Mouse (Mus musculus) spleen, adult 18-20 months (tissue): ENCODE measurements around the gene Hpse.

Experiments
- DNase-seq, 2 experiments: peaks; one replicate each; pipeline ENCODE4 v3.0.0; 2022; ENCODE audit warnings: mixed read lengths in 2 of 2

The Hpse gene

DNA sequence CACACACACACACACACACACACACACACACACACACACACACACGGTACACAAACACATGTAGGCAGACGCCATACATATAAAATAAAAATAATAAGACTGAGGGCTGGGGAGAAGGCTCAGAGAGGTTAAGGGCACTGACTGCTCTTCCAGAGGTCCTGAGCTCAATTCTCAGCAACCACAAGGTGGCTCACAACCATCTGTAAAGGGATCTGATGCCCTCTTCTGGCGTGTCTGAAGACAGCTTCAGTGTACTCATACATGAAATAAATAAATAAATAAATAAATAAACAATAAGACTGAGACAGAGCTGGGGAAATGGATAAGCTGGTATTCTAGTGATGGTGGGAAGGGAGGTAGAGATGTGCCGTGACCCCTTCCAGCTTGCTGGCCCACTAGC, 33.9 kb downstream of the Hpse start:
- no peak for DNase-seq

DNA sequence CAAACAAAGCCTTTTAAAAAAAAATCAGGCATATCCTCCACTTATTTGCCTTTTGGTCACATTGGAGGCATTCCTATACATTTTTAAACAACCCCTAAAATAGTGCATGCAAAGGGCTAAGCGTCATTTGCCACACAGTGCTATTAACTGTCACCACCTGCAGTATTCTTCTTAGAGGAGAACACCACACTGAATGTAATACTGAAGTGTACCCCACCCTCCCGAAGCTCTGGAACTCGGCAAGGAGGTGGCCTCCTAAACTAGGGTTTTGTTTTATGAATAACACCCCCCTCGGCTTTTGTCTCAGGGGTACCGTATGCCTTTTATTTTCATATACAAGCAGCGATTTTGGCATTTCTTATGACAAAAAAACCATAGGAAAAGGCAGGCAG, 39.0 kb downstream of the Hpse start:
- DNase-seq, result no peak

DNA sequence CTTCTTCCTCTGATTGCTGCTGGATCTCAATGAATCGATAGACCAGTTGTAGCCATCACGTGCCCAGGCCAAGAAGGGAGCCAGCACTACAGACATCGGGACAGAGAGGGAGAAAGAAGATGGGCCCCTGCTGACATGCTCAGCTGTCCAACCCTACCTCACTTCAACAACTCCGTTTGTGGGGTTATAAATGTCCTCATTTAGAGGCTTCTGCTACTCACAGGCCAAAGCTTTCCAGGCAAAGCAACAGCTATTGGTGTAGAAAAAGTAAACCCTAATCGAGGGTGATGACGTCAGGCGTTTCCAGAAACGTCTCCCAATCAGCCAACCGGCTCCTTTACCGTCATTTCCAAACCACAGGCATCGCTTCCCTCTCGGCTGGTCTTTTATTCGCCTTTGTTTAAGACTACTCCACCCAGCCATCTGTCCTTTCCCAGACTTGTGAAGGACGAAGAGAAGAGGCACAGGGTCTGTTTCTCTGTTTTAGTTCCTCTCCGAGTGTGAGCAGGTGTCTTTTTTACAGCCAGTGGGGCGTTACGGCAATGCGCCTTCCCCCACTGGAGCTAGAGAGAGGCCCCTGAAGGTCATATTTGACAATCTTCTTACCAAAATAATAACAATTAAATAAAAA, 39.5 kb downstream of the Hpse start:
- peak in 1 of 2 experiments; percentile 28 for DNase-seq

DNA sequence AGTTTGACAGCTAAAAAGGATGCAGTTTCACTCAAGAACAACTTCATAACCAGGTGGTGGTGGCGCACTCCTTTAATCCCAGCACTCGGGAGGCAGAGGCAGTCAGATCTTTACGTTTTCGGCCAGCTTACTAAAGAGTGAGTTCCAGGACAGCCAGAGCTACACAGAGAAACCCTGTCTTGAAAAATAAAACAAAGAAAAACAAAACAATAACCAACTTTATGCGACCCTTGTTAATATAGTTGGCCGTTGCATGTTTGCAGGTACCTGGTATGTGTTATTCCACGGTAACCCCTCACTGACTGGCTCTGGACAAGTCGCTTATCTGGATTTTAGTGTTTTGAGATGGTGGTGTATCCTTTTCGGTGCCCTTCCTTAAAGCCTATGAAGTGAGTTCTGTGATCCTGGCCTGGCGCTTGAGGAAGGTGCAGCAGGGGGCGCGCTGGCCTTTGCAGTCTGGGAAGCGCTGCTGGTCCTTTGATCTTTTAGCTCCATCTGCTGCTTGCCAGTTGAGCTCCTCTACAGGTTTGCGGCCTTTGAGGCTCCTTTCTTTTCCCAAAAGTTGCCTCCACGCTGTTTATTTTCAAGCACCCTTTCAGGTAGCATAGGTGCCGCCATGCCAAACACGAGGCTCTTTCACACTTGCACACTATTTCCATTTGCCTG, 44.7 kb downstream of the Hpse start, which contains the start of gene Coq2:
Coq2 (minus strand) TSS at position 430 of the 666 bp plus-strand sequence.
- DNase-seq, result peak; percentile 68 to 86

DNA sequence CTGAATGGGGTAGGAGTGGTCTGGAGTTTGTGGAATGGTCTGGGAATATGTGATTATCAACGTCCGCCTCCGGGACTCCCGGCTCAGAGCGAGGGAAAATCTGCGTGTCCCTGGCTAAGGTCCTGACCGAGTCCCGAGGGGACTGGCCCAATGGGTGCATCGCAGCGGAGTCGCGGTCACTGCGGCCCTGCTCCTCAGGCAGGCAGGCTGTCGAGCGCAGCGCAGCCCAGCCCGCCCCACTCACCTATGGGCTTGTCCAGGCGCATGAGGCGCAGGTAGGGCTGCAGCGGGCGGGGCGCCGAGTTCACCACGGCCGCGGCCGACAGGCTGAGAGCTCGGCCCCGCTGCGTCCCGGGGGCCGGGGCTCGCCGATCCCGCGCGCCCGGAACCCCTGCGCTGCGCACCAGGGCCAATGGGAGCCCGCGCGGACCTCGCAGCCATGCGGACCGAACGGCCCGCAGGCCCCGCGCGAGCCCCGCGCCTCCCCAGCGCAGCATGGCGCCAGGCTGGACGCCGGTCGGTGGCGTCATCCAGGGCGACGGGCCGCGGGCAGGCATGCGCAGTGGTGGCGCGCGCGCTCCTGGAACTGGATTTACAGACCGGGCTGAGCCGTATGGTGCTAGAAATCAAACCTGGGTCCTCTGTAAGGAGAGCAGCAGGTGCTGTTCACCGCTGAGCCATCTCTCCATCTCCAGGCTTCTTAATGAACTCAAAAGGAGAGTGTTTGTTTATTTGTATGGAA, 45.6 kb downstream of the Hpse start:
- DNase-seq, result peak; percentile 74 to 86

DNA sequence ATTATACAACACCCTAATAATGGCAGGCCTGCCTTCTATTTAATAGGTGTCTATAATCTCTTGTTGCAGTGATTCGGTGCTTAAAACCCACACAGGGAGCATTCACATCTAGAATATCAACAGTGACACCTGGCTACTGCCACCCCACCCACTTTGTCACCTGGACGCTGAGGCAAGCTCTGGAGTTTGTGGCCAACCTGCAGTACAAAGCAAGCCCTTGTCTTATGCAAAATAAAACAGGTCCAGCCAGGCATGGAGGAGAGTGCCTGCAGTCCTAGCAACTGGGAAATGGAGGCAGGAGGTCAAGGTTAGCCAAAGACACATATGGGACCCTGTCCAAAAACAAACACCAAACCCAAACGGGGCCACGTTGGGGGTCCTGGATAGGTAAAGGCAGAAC, 47.1 kb downstream of the Hpse start:
- no peak for DNase-seq

DNA sequence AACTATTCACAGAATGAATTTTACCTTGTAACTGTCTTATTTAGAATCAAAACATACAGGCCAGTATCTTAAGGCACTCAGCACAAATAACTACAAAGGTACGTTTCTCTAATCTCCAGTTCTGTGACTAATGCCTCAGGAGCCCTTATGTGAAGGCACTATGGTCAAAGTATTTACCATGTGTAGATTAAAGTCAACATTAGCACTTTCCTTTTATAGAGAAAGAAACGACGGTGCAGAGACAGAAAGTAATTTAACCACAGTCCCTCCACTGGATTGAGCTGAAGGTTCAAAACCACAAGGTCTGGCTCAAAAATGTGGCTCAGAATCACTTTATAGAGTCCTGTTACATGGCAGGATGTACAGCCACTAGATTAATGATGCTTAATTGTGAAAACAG, 47.6 kb downstream of the Hpse start:
- DNase-seq, result no peak

DNA sequence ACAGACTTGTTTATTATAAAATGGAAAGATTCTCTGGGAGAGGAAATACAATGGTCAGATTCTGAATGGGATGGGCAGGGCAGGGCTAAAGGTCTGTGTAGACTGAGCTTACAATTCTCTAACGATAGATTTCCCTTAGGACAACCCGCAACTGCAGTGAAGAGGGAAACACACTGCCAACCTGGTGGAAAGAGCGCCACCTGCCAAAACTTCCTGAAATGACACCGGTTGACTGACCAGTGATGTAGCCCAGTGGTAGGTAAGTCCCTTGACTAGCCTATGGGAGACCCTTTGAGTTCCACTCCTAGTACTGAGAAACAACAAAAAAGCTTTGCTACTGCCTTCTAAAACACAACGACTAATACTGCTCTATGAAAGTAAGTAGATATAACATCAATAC, 48.1 kb downstream of the Hpse start:
- peak; percentile 30 to 62 for DNase-seq

DNA sequence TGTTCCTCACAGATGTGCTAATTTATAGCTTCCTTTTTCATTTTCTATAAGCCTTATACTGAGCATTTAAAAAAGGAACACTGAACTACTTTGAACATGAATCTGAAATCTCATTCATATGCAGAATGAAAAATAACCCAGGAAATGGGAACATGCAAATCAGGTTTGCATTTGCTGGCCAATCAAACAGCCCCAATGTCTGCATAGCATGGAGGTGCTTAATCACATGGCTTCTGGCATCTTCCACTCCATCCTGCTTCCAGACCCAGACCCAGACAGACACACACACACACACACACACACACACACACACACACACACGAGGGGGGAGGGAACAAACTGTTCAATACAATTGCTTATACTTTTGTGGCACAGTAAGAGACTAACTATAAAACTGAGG, 52.6 kb downstream of the Hpse start:
- no peak for DNase-seq

DNA sequence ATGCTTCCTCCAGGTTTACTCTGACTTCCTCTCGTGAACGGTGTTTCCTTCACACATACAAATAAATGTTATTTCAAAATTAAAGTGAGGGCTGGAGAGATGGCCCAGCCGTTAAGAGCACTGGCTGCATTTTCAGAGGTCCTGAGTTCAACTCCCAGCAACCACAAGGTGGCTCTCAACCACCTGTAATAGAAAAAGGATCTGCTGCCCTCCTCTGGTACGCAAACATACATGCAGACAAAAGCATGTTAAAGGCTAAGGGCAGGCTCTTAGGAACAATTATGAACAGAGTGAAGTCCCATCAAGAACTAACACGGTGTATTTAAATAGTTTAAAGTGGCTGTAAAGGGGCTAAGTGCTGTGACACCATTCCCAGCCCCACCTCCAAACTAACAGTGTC, 55.7 kb downstream of the Hpse start:
- DNase-seq, result peak in 1 of 2 experiments; percentile 57

DNA sequence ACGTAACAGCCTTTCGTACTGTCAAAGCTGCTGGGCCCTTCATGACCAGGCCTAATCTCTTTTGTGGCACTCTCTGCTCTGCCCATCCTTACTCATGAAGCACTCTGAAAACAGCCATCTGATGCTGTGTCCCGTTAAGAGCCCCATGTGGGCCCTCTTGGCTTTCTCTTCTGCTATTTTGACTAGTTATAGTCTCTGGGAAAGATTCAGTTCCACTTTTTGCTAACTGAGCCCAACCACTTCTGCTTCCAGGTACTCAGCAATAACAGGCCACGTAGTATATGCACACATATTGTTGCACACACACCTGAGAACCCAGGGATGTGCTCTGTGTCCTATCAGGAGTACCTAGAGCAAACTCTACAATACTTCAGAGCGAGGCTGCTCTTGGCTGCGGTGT, 56.5 kb downstream of the Hpse start:
- DNase-seq, result peak in 1 of 2 experiments; percentile 44

DNA sequence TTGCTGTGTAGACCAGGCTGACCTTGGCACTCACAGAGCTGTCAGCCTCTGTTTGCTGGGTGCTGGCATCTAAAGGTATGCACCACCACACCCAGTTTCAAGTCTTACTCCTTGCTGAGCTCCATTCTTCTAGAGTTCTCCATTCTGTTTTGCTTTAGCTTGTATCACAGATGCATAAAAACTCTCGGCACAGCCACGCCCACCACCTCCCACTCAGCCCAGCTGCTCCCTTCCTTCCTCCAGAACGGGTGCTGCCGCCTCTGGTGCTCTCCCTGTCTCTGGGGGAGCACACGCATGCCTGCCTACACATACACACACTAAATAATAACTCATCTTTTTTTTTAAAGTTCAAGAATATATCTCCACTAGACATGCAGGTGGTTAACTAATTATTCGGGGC, 61.1 kb downstream of the Hpse start:
- DNase-seq, result no peak

DNA sequence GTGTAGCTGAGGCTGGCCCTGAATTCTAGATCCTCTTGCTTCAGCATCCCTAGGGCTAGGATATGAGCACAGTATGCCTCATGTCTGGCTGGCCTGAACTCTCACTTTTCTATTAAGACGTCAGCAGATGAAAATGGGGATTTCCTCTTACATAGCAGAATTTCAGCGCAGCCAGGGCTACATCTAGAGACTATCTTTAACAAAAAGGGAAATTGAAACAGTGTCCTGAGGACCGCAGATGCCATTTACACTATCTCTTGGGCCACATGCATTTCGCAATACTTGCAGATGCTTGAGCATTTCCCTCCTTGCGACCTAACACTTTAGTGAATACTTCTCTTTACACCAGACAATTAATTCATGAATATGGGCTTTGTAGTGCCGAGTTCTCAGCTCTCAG, 63.2 kb downstream of the Hpse start:
- DNase-seq, result no peak

DNA sequence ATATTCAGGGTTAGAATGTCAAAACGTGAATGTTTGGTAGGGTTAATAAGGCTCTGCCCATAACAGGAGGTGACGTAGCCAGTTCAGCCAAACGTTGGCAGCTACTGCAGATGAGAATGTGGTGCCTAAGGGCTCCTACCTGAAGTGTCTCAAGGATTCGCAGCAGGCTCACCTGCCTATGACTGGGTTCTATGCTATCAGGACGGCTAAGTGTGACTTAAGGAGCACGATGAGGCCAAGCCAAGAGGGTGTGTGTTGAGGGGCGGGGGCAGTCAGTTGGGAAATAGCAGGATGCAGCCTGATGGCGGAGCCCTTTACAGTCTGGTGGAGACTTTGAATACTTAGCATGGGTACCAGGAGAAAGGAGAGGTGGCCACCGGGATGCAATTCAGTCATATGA, 67.2 kb downstream of the Hpse start:
- no peak for DNase-seq

DNA sequence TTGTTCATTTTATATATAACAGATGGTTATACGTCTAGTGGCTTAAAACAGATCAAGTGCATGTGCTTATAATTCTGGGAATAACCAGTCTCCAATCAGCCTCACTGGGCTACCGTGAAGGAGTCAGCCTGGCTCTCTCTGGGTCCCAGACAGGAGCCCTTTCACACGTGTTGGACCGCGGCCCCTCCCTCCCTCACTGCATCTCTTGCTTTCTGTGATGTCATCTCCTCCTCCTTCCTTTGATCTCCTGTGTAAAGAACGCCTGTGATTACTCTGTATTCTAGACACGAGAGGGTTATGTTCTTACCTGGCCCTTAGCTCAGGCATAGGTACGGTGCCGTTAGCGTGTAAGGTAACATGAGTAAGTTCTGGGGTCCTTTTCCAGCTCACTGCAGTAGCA, 68.0 kb downstream of the Hpse start:
- DNase-seq, result no peak

DNA sequence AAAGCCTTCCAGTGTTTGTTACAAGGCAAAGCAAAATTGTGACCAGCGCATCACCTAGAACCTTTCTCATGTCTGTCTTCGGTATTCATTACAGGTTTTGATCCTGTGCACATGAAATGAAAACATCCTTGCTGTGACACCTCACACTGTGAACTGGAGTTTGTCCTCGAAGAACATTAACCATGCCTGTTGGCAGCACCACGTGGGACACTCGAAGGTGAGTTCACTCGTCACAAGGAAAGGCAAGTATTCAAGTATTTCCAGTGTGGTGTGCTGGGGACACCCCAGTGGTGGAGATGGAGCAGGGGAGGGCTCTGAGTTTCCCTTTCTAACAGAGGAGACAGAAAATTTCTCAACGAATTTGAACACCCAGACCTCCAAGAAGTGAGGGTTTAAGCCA, 68.5 kb downstream of the Hpse start:
- DNase-seq, result no peak

DNA sequence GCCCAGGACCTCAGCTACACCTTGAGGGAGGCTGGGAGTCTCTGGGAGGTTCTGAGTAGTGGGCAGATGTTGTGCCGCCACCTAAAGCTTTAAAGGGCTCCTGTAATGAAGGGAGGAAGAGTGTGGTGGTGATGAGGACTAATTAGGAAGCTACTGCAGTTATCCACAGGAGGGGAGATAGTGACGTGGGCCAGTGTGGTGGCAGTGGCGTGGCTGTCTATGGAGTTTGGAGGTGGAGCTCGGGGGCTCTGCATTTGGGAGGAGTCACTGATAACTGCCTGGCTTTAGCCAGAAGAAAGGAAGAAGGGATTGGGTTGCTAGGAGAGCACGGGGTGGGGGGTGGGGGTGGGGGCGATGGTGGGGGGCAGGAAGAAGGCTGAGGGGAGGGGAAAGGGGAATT, 71.0 kb downstream of the Hpse start:
- DNase-seq, result no peak

DNA sequence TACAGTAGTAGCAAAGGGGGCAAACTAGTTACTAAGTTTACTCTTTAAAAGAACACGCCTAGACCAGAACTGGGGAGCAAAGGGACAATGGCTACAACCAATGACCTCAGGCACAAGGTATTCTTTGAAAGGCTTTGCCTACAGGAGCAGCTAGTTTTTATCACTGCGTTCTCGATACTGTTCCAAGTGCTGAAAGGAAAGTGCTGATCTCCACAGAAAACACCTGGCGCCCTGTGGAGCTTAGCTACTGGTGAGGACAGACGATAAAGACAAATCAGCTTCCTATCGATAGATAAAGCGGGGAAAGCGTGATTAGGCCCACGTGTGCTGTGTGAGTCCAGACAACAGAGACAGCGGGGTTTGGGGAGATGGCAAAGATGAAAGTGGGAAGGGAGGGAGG, 71.5 kb downstream of the Hpse start:
- DNase-seq, result no peak

DNA sequence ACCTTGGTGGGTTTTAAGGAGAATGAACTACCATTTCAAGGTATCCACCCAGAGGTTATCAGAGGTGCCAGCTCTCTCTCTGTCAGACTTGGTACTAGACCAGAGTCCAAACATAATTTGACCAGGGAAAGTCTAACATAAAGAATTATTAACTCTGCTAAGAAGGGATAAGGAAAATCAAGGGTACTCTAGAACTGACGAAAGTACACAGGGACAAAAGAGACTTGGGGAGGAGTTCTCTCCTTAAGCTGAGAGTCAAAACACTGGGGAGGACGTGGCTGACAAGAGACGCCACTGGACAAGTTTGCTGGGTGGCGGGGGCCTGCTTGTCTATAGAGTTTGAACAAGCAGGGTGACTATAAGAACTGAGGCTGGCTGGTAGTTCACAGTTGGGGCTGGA, 73.0 kb downstream of the Hpse start:
- no peak for DNase-seq

DNA sequence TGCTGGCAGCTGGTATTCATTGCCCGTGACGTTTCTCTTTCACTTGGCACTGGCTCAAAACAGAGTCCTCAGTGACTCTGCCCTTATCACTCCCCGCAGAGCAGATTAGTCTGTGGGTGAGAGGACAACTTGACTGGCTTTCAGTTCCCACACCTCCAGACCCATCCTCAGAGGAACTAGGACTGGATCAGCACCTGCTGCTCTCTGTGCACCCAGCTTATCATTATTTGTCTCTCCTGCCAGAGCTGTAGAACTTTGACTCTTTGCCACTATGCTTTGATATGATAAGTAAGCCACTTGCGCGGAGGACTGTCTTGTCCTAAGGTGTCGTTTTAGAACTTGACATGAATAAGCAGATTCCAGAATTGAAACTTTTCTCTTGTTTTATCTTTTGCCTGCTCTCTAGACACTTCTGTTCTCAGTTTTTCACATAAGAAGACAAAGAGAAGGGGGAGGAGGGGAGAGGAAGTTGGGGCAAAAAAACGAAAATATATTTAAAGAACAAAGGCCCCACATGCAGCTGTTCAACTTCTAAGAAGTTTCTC, 75.5 kb downstream of the Hpse start:
- DNase-seq, result peak in 1 of 2 experiments; percentile 46

DNA sequence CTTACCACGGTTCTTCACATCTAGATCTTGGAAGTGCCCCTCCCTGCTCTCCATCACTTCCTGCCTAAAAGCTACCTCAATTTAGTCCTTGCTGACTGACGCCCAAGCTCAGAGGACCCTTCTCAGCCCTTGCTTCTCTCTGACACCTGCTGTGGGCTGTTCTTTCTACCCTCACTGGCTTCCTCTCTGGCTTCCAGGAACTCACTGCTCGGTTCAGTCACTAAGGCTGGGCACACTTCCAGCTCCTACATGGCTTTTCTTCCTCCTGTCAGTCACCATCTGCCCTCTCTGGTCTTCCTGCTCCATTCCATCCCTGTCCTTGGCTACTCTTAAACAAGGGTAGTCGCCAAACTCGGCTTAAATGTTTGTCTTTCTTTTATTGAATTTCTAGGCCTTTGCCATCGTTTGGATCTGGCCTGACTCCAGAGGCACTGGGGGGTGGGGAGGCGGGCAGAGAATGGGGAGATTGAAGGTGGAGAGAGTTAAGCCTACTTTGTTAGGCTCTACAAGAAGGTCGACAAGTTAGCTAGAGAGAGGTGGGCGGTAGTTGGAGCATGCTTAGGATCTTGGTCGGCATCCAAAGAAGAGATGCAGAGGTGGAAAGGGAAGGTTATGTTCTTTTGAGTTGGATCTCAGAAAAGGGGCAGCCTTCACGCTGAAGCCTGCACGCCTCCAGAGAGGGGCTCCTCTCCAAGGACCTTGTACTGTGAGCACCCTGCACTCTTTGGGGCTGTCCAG, 76.1 kb downstream of the Hpse start:
- DNase-seq, result peak in 1 of 2 experiments; percentile 50

DNA sequence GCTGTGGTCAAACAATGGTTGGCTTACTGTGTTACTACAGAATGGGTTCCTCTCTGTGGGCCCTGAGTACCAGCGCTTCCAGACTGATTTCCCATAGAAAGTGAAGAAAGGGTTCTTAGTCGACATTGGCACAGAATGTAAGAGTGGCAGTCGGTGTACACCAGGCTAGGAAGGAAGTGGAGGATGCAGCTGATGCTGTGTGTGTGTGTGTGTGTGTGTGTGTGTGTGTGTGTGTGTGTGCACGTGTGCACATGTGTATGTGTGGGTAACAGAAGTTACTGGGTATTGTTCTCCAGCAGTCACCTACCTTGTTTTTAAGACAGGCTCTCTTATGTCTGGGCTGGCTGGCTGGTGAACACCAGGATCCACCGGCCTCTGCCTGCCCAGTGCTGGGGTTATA, 77.2 kb downstream of the Hpse start:
- no peak for DNase-seq

DNA sequence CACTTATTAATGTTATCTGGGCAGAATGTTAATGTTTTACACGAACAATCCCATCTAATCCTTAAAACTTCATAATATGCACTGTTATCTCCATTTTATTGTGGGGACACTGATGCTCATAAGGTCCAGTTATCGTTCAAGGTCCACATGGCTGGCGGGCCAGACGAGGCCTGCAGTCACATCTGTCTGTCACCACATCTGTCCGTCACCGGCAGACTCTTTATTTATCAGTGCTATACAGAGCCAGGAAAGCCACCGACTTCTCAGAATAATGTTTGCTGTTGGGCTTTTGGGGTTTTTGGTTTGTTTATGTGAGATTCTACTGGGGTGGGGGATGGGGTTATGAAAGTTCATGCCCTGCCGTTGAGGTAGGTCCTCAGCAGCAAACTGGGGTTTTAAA, 81.0 kb downstream of the Hpse start:
- no peak for DNase-seq
